Mouse (Mus musculus) forebrain, embryonic 14.5 days (tissue): ENCODE data around the gene Itgad. TPM values are rescaled to one million over a fixed set of nuclear protein-coding genes. Genes with fewer than 3 reads are reported as not detected.
A peak's percentile ranks its signal among the peaks of the same experiment; 100 is the strongest.

Experiments
- ATAC-seq: fragments of 200-750 bp; cut with Nextera tagmentation; 2 replicates; pipeline ENCODE4 v1.8.0; 2017; ENCODE audit warnings: mild to moderate bottlenecking, moderate library complexity
- DNase-seq: peaks from one replicate; pipeline ENCODE4 v3.0.0-alpha.2; 2015; ENCODE audit warnings: low spot score
- H3K27ac ChIP-seq: fragments of 300-500 bp; sonication (generic); 2 replicates; pipeline ENCODE4 v1.5.1; 2014; ENCODE audit warnings: low read depth, mild to moderate bottlenecking, control low read depth, low read length, moderate library complexity
- H3K27me3 ChIP-seq: fragments of 300-500 bp; sonication (generic); replicated peaks from 2 replicates; pipeline ENCODE4 v1.6.1; 2014; ENCODE audit warnings: low read length, control low read depth, mixed read lengths; ENCODE audit not compliant: control insufficient read depth, insufficient read depth
- H3K36me3 ChIP-seq: fragments of 300-500 bp; sonication (generic); 2 replicates; pipeline ENCODE4 v1.6.1; 2014; ENCODE audit warnings: low read length, control low read depth; ENCODE audit not compliant: control insufficient read depth, insufficient read depth
- H3K4me1 ChIP-seq: fragments of 300-500 bp; sonication (generic); 2 replicates; pipeline ENCODE4 v1.6.1; 2014; ENCODE audit warnings: antibody characterized with exemption, low read length, control low read depth; ENCODE audit not compliant: control insufficient read depth, insufficient read depth
- H3K4me2 ChIP-seq: fragments of 300-500 bp; sonication (generic); 2 replicates; pipeline ENCODE4 v1.6.1; 2014; ENCODE audit warnings: mild to moderate bottlenecking, control low read depth, low read length
- H3K4me3 ChIP-seq: fragments of 300-500 bp; sonication (generic); 2 replicates; pipeline ENCODE4 v1.5.1; 2014; ENCODE audit warnings: low read depth, low read length, control low read depth
- H3K9ac ChIP-seq: fragments of 300-500 bp; sonication (generic); 2 replicates; pipeline ENCODE4 v1.6.1; 2014; ENCODE audit warnings: mild to moderate bottlenecking, low read length, control low read depth, moderate library complexity
- H3K9me3 ChIP-seq: fragments of 300-500 bp; sonication (generic); replicated peaks from 2 replicates; pipeline ENCODE4 v1.6.1; 2016; ENCODE audit warnings: low read length, control low read depth, mixed read lengths; ENCODE audit not compliant: control insufficient read depth
- WGBS: fragments of 180-500 bp; shearing (Covaris S2); extraction: QIAGEN DNeasy Blood & Tissue Kit; methylation state at CpG from one replicate; pipeline ENCODE4 v1.1.7; 2014; 5-methylcytosine and 5-hydroxymethylcytosine counted together
- polyA plus RNA-seq: library from polyadenylated mRNA; unstranded; fragments of >200 nt; fragmentation: Nextera tagmentation; extraction: Ambion mirVana; gene quantifications from 2 replicates; pipeline ENCODE4 v1.2.1, GENCODE M21; 2014

Gene Itgad
- polyA plus RNA-seq, 1 experiment from 2014 or later, result not detected

GRCm38 (mm10) chr7:128242331-128242730, 88.2 kb downstream of the Itgad start:
- Histone ChIP-seq H3K4me1 (peaks cover 6% of the 10 kb centered on the region), H3K27ac (no peak overlapping the region), H3K4me3 (no peak overlapping the region), H3K36me3 (peaks cover 45% of the 10 kb centered on the region), H3K9ac (no peak overlapping the region), H3K4me2 (no peak overlapping the region), H3K9me3 (no peaks in the 10 kb centered on the region), H3K27me3 (no peaks in the 10 kb centered on the region)
- 97% methylated on average over 16 of the region's 16 CpGs for WGBS
- ATAC-seq (no peak), DNase-seq (no peak)

- 74% methylated on average over 10 of the region's 10 CpGs for WGBS
- H3K9ac ChIP-seq, result no peak overlapping the region
Measured at GRCm38 (mm10) chr7:128243921-128244320, 89.7 kb downstream of the Itgad start.

GRCm38 (mm10) chr7:128244410-128245025, 90.3 kb downstream of the Itgad start:
- no peak for DNase-seq
- WGBS, result 89% methylated on average over 18 of the region's 18 CpGs
- peaks cover 2% of the 10 kb centered on the region; the same call in 1 of the 2 replicates for H3K4me1 ChIP-seq
- H3K4me3 ChIP-seq, result no peak overlapping the region
- H3K9ac ChIP-seq, result no peak overlapping the region
- no peak overlapping the region for H3K27ac ChIP-seq
- no peak for ATAC-seq
- H3K4me2 ChIP-seq, result no peak overlapping the region
- no peaks in the 10 kb centered on the region for H3K27me3 ChIP-seq
- peaks cover 45% of the 10 kb centered on the region for H3K36me3 ChIP-seq
- H3K9me3 ChIP-seq, result no peaks in the 10 kb centered on the region

More at GRCm38 (mm10) chr7:128243921-128244320, 89.7 kb downstream of the Itgad start:
- no peaks in the 10 kb centered on the region for H3K27me3 ChIP-seq
- H3K4me2 ChIP-seq, result no peak overlapping the region
- peaks cover 45% of the 10 kb centered on the region for H3K36me3 ChIP-seq
- H3K9me3 ChIP-seq, result no peaks in the 10 kb centered on the region
- no peak overlapping the region for H3K27ac ChIP-seq
- DNase-seq, result no peak
- no peak for ATAC-seq
- no peak overlapping the region for H3K4me3 ChIP-seq
- peaks cover 2% of the 10 kb centered on the region for H3K4me1 ChIP-seq

- Histone ChIP-seq H3K9me3 (no peaks in the 10 kb centered on the region), H3K36me3 (peaks cover 36% of the 10 kb centered on the region), H3K4me3 (no peak overlapping the region), H3K9ac (no peak overlapping the region), H3K27ac (no peak overlapping the region), H3K27me3 (no peaks in the 10 kb centered on the region), H3K4me2 (no peak overlapping the region), H3K4me1 (peaks cover 2% of the 10 kb centered on the region; the same call in 1 of the 2 replicates)
- no peak for ATAC-seq
- DNase-seq, result no peak
- 83% methylated on average over 4 of the region's 4 CpGs for WGBS
Measured at GRCm38 (mm10) chr7:128245547-128245946, 91.4 kb downstream of the Itgad start.

- peak; percentile 43 for DNase-seq
- Histone ChIP-seq H3K36me3 (peaks cover 26% of the 10 kb centered on the region), H3K4me2 (peak within 1 kb of the TSS; percentile 56), H3K9ac (peak within 1 kb of the TSS; percentile 65), H3K27ac (no peak within 1 kb of the TSS; the same call in 1 of the 2 replicates), H3K4me1 (peaks cover 2% of the 10 kb centered on the region; the same call in 1 of the 2 replicates), H3K9me3 (no peaks in the 10 kb centered on the region), H3K27me3 (no peaks in the 10 kb centered on the region), H3K4me3 (peak within 1 kb of the TSS; percentile 31)
- ATAC-seq, result peak; percentile 60; the same call in 1 of the 2 replicates
- WGBS, result 2% methylated on average over 29 of the region's 30 CpGs
Measured at GRCm38 (mm10) chr7:128246496-128247391, 92.6 kb downstream of the Itgad start, which contains the start of gene Tgfb1i1. Gene Tgfb1i1 (plus strand): TSS chr7:128246812.

GRCm38 (mm10) chr7:128247443-128247842, 93.3 kb downstream of the Itgad start:
- Histone ChIP-seq H3K27ac (no peak overlapping the region), H3K36me3 (peaks cover 20% of the 10 kb centered on the region), H3K9ac (peak overlapping the region; percentile 65), H3K27me3 (no peaks in the 10 kb centered on the region), H3K9me3 (no peaks in the 10 kb centered on the region), H3K4me2 (peak overlapping the region; percentile 56), H3K4me1 (peaks cover 2% of the 10 kb centered on the region; the same call in 1 of the 2 replicates), H3K4me3 (peak overlapping the region; percentile 31)
- 2% methylated on average over 13 of the region's 13 CpGs for WGBS
- ATAC-seq (peak; percentile 73), DNase-seq (peak; percentile 94)

- Histone ChIP-seq H3K4me1 (peaks cover 2% of the 10 kb centered on the region; the same call in 1 of the 2 replicates), H3K4me3 (no peak overlapping the region), H3K9ac (no peak overlapping the region), H3K36me3 (peaks cover 14% of the 10 kb centered on the region), H3K27me3 (no peaks in the 10 kb centered on the region), H3K27ac (no peak overlapping the region), H3K9me3 (no peaks in the 10 kb centered on the region), H3K4me2 (no peak overlapping the region)
- ATAC-seq (no peak), DNase-seq (no peak)
- 83% methylated on average over 10 of the region's 10 CpGs for WGBS
Measured at GRCm38 (mm10) chr7:128248081-128249042, 94.2 kb downstream of the Itgad start.

GRCm38 (mm10) chr7:128249998-128250397, 95.8 kb downstream of the Itgad start:
- Histone ChIP-seq H3K27ac (no peak overlapping the region), H3K9ac (no peak overlapping the region), H3K4me1 (peaks cover 2% of the 10 kb centered on the region; the same call in 1 of the 2 replicates), H3K36me3 (peaks cover 3% of the 10 kb centered on the region; the same call in 1 of the 2 replicates), H3K4me2 (no peak overlapping the region), H3K9me3 (no peaks in the 10 kb centered on the region), H3K27me3 (no peaks in the 10 kb centered on the region), H3K4me3 (no peak overlapping the region)
- ATAC-seq, result no peak
- WGBS, result 77% methylated on average over 5 of the region's 5 CpGs
- DNase-seq, result no peak
